ENCODE assay signal across 15 mouse cellular contexts in the genomic region with DNA sequence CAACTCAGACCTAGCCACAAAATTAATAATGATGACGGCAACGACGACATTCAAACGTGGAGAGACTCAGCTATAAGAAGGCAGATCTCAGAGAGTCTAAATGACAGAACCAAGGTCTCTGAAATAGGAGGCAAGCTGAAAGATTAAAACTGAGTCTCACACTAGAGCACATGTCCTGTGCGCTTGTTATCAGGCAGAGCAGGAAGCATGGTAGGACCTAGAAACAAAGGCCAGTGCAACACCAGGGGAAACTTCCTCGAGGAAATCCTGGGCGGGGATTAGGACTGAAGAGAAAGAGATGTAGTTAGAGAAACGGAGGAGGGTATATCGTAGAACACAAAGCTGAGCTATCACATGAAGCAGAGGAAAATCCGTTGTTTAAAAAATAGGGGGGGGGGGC. TPM values are rescaled to one million over a fixed set of nuclear protein-coding genes. Genes with fewer than 3 reads are reported as not detected.
DNase-seq lines count a peak whose midpoint lies in the region; ATAC-seq lines count a peak whose summit lies in the region.
"Had no signal": no experiment of that assay in that cellular context is flagged by ENCODE, and none has a peak within 500 bp of the region (broad histone marks: within the 10 kb centered on the region; RNA-seq: fewer than 3 reads in every experiment).

No protein-coding gene starts in this region.

- 53% methylated on average over 10 of the region's 10 CpGs for WGBS in heart, embryonic 15.5 days
- 87% methylated on average over 10 of the region's 10 CpGs for WGBS in midbrain, embryonic 10.5 days
- WGBS in midbrain, embryonic 15.5 days, result 84% methylated on average over 10 of the region's 10 CpGs

- H3K27ac ChIP-seq in heart, embryonic 15.5 days, result no peak overlapping the region
- H3K27ac ChIP-seq in midbrain, embryonic 10.5 days (replicated peaks), result 0 out of 2 replicates have a peak overlapping the region, but pooled peaks have one; percentile 28
- H3K27ac ChIP-seq in midbrain, embryonic 15.5 days, result no peak overlapping the region
- H3K27ac ChIP-seq: embryonic facial prominence, embryonic 12.5 days; hindbrain, embryonic 13.5 days had no signal

- 0 out of 2 replicates have a peak, but pooled peaks have one; percentile 55 for ATAC-seq in heart, embryonic 15.5 days (replicated peaks; ENCODE audit: insufficient number of reproducible peaks, insufficient read depth, low FRiP score, low read depth)
- ATAC-seq in midbrain, embryonic 15.5 days (replicated peaks), result no peak
- ATAC-seq in hematopoietic stem cell, adult 5-6 weeks (replicated peaks in 1 of 2; ENCODE audit: insufficient read depth in 1 of 2, low FRiP score in 2 of 2, low TSS enrichment in 1 of 2, low read depth in 1 of 2, poor library complexity in 2 of 2, severe bottlenecking in 2 of 2), result peak; percentile 22 to 29; a peak in 1 of 4 replicates
- peak; percentile 55 for ATAC-seq in megakaryocyte-erythroid progenitor cell, adult 5-6 weeks (replicated peaks; ENCODE audit: low FRiP score, low TSS enrichment, poor library complexity, severe bottlenecking)
- ATAC-seq: forebrain, embryonic 14.5 days had no signal

- no peak for DNase-seq in heart, postnatal 14 days
- DNase-seq in midbrain, embryonic 10.5 days (ENCODE audit: low spot score), result no peak
- DNase-seq in cerebellum, postnatal 25 days, result no peak
- no peak for DNase-seq in adrenal gland, adult 8-10 months
- DNase-seq: cerebellum, postnatal 10 days; kidney, postnatal 14 days; layer of hippocampus, postnatal 36 days; midbrain, embryonic 14.5 days had no signal

- no peaks in the 10 kb centered on the region for H3K27me3 ChIP-seq in heart, embryonic 15.5 days
- no peaks in the 10 kb centered on the region for H3K27me3 ChIP-seq in midbrain, embryonic 10.5 days (ENCODE audit: low read depth, poor library complexity, severe bottlenecking)
- no peaks in the 10 kb centered on the region for H3K27me3 ChIP-seq in midbrain, embryonic 15.5 days (replicated peaks)
- H3K27me3 ChIP-seq: embryonic facial prominence, embryonic 12.5 days; hindbrain, embryonic 13.5 days had no signal

- intact Hi-C loops in heart, postnatal 14 days (cut with DNase I), result no loop called here

- H3K36me3 ChIP-seq in heart, embryonic 15.5 days, result no peaks in the 10 kb centered on the region
- no peaks in the 10 kb centered on the region for H3K36me3 ChIP-seq in midbrain, embryonic 10.5 days
- H3K36me3 ChIP-seq in midbrain, embryonic 15.5 days (replicated peaks), result no peaks in the 10 kb centered on the region
- H3K36me3 ChIP-seq: embryonic facial prominence, embryonic 12.5 days; hindbrain, embryonic 13.5 days had no signal

- H3K4me3 ChIP-seq in heart, embryonic 15.5 days, result peak overlapping the region; percentile 4; the same call in 1 of the 2 replicates
- no peak overlapping the region for H3K4me3 ChIP-seq in midbrain, embryonic 10.5 days
- H3K4me3 ChIP-seq in midbrain, embryonic 15.5 days, result no peak overlapping the region
- H3K4me3 ChIP-seq: embryonic facial prominence, embryonic 12.5 days; hindbrain, embryonic 13.5 days had no signal

- peak overlapping the region; percentile 42; the same call in 1 of the 2 replicates for H3K4me2 ChIP-seq in heart, embryonic 15.5 days
- no peak overlapping the region for H3K4me2 ChIP-seq in midbrain, embryonic 15.5 days
- H3K4me2 ChIP-seq: embryonic facial prominence, embryonic 12.5 days; hindbrain, embryonic 13.5 days had no signal

- H3K9me3 ChIP-seq in heart, embryonic 15.5 days (replicated peaks), result no peaks in the 10 kb centered on the region
- no peaks in the 10 kb centered on the region for H3K9me3 ChIP-seq in midbrain, embryonic 10.5 days (replicated peaks)
- no peaks in the 10 kb centered on the region for H3K9me3 ChIP-seq in midbrain, embryonic 15.5 days
- H3K9me3 ChIP-seq: embryonic facial prominence, embryonic 12.5 days; hindbrain, embryonic 13.5 days had no signal

- peaks cover 9% of the 10 kb centered on the region for H3K4me1 ChIP-seq in heart, embryonic 15.5 days (replicated peaks)
- no peaks in the 10 kb centered on the region for H3K4me1 ChIP-seq in midbrain, embryonic 10.5 days
- H3K4me1 ChIP-seq in midbrain, embryonic 15.5 days, result peaks cover 8% of the 10 kb centered on the region
- H3K4me1 ChIP-seq: embryonic facial prominence, embryonic 12.5 days had no signal

- H3K9ac ChIP-seq in heart, embryonic 15.5 days, result no peak overlapping the region
- no peak overlapping the region for H3K9ac ChIP-seq in midbrain, embryonic 15.5 days
- H3K9ac ChIP-seq: embryonic facial prominence, embryonic 12.5 days; hindbrain, embryonic 13.5 days had no signal

RNA-seq across cellular contexts. Expression of a gene that starts 38.6 kb away (rescaled TPM):
- polyA plus RNA-seq in heart, embryonic 15.5 days (2015; fragmentation: Nextera tagmentation; extraction: Ambion mirVana), result 26.8 and 28.9 TPM in 2 replicates
- total RNA-seq in heart, postnatal 14 days (2021), result 10 to 100 TPM; 15.0 to 18.2 TPM
- 17.7 and 20.8 TPM in 2 replicates for polyA plus RNA-seq in midbrain, embryonic 10.5 days (2016; fragmentation: Nextera tagmentation; extraction: Ambion mirVana)
- 17.9 and 18.8 TPM in 2 replicates for polyA plus RNA-seq in midbrain, embryonic 15.5 days (2015; fragmentation: Nextera tagmentation; extraction: Ambion mirVana)
- 32.8 and 42.8 TPM in 2 replicates for total RNA-seq in hematopoietic stem cell, adult 5-6 weeks (2017)
- 32.7 and 48.7 TPM in 2 replicates for total RNA-seq in megakaryocyte-erythroid progenitor cell, adult 5-6 weeks (2014; fragmentation: Nextera tagmentation)
- 78.0 and 82.5 TPM in 2 replicates for total RNA-seq in megakaryocyte-erythroid progenitor cell, adult 5-6 weeks (2017)
- total RNA-seq in adrenal gland, adult 8-10 months (2022), result 10 to 100 TPM; 27.6 to 62.7 (median 44.1) TPM
